ENCODE assay signal across 15 mouse cellular contexts in the genomic region with DNA sequence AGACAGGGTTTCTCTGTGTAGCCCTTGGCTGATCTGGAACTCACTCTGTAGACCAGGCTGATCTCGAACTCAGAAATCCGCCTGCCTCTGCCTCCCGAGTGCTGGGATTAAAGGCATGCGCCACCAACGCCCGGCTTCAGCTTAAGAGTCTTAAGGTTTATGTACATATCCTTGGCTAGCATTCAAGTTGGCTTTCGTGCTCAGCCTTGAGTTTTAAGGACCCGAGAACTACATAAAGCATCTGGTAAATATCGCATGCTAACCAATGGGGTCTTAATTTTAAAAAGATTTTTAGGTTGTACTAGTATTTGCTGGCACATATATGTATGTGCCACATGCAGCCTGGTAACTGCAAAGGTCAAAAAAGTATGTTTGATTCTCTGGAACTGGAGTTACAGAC. TPM values are rescaled to one million over a fixed set of nuclear protein-coding genes. Genes with fewer than 3 reads are reported as not detected.
DNase-seq lines count a peak whose midpoint lies in the region; ATAC-seq and TF ChIP-seq lines count a peak whose summit lies in the region.
"Had no signal": no experiment of that assay in that cellular context is flagged by ENCODE, and none has a peak within 500 bp of the region (broad histone marks: within the 10 kb centered on the region; RNA-seq: fewer than 3 reads in every experiment).

No protein-coding gene starts in this region.

- peak overlapping the region; percentile 95 for H3K4me3 ChIP-seq in erythroblast, embryonic 14.5 days (replicated peaks)
- no peak overlapping the region for H3K4me3 ChIP-seq in kidney, embryonic 15.5 days (replicated peaks)
- peak overlapping the region; percentile 79; the same call in 1 of the 2 replicates for H3K4me3 ChIP-seq in G1E (ENCODE audit: low read depth, low read length)
- H3K4me3 ChIP-seq in liver, embryonic 13.5 days (replicated peaks) = peak overlapping the region; percentile 77

- H3K9me3 ChIP-seq in erythroblast, embryonic 14.5 days (ENCODE audit: control insufficient read depth, low read length) = no peaks in the 10 kb centered on the region
- H3K9me3 ChIP-seq in kidney, embryonic 15.5 days (replicated peaks) = no peaks in the 10 kb centered on the region
- H3K9me3 ChIP-seq in G1E (replicated peaks) = no peaks in the 10 kb centered on the region
- H3K9me3 ChIP-seq in liver, embryonic 13.5 days (replicated peaks) = no peaks in the 10 kb centered on the region
- H3K9me3 ChIP-seq: neural tube, embryonic 12.5 days had no signal

- ATAC-seq in erythroblast, adult 5-6 weeks (replicated peaks; ENCODE audit: low FRiP score, poor library complexity, severe bottlenecking) = no peak
- ATAC-seq in kidney, embryonic 15.5 days (replicated peaks; ENCODE audit: low FRiP score) = no peak
- no peak for ATAC-seq in G1E (ENCODE audit: extremely low read depth, insufficient number of reproducible peaks, low FRiP score, poor library complexity, severe bottlenecking)
- no peak for ATAC-seq in liver, embryonic 13.5 days (ENCODE audit: low read depth)

- H3K4me2 ChIP-seq in kidney, embryonic 15.5 days = peak overlapping the region; percentile 79; the same call in 1 of the 2 replicates
- peak overlapping the region; percentile 92 for H3K4me2 ChIP-seq in liver, embryonic 13.5 days

- H3K27me3 ChIP-seq in erythroblast, embryonic 14.5 days (ENCODE audit: control insufficient read depth) = no peaks in the 10 kb centered on the region
- no peaks in the 10 kb centered on the region for H3K27me3 ChIP-seq in kidney, embryonic 15.5 days
- no peaks in the 10 kb centered on the region for H3K27me3 ChIP-seq in G1E (ENCODE audit: insufficient read depth, low read length)
- H3K27me3 ChIP-seq in liver, embryonic 13.5 days = no peaks in the 10 kb centered on the region
- H3K27me3 ChIP-seq: neural tube, embryonic 12.5 days had no signal

- no peak overlapping the region for H3K9ac ChIP-seq in kidney, embryonic 15.5 days
- H3K9ac ChIP-seq in liver, embryonic 13.5 days = peak overlapping the region; percentile 1; the same call in 1 of the 2 replicates

- no peak for DNase-seq in kidney, postnatal 14 days
- no peak for DNase-seq in G1E (ENCODE audit: low spot score)
- DNase-seq in liver, embryonic 13.5 days = no peak
- DNase-seq in c-Kit-positive CD71-positive TER-119-positive erythroid progenitor cells, embryonic 14.5 days (ENCODE audit: low spot score) = no peak
- no peak for DNase-seq in Muller cell, postnatal 12 days (ENCODE audit: inconsistent ontology term)
- DNase-seq: gastrocnemius, postnatal 25 days; kidney, adult 8-10 months; right cerebral cortex, adult 18-20 months had no signal

- H3K27ac ChIP-seq in kidney, embryonic 15.5 days = no peak overlapping the region
- H3K27ac ChIP-seq in liver, embryonic 13.5 days = no peak overlapping the region
- H3K27ac ChIP-seq: neural tube, embryonic 12.5 days had no signal

- H3K4me1 ChIP-seq in erythroblast, embryonic 14.5 days (ENCODE audit: control insufficient read depth) = peaks cover 88% of the 10 kb centered on the region
- H3K4me1 ChIP-seq in kidney, embryonic 15.5 days = peaks cover 44% of the 10 kb centered on the region
- H3K4me1 ChIP-seq in G1E (ENCODE audit: insufficient read depth, low read depth, low read length) = peaks cover 61% of the 10 kb centered on the region
- H3K4me1 ChIP-seq in liver, embryonic 13.5 days (replicated peaks) = peaks cover 66% of the 10 kb centered on the region

- TF ChIP-seq CTCF in G1E (IDR thresholded peaks at IDR 0.05; ENCODE audit: low read depth, low read length) = no peak

- 89% methylated on average over 9 of the region's 9 CpGs for whole genome bisulfite sequencing in kidney, embryonic 15.5 days
- WGBS in liver, embryonic 13.5 days (ENCODE audit: insufficient replicate concordance) = 90% methylated on average over 9 of the region's 9 CpGs

- H3K36me3 ChIP-seq in erythroblast, embryonic 14.5 days (ENCODE audit: control insufficient read depth) = peaks cover 51% of the 10 kb centered on the region
- H3K36me3 ChIP-seq in kidney, embryonic 15.5 days = peaks cover 27% of the 10 kb centered on the region
- peaks cover 45% of the 10 kb centered on the region for H3K36me3 ChIP-seq in G1E (replicated peaks)
- peaks cover 31% of the 10 kb centered on the region for H3K36me3 ChIP-seq in liver, embryonic 13.5 days

RNA-seq across cellular contexts. Expression of a gene that starts 0.9 kb away (rescaled TPM):
- 1.3 and 1.5 TPM in 2 replicates for polyA plus RNA-seq in erythroblast, embryonic 14.5 days (2012)
- 20.8 and 28.2 TPM in 2 replicates for total RNA-seq in erythroblast, adult 5-6 weeks (2015; ENCODE audit: low replicate concordance)
- total RNA-seq in erythroblast, adult 5-6 weeks (2017; ENCODE audit: low replicate concordance) = 46.0 and 52.7 TPM in 2 replicates
- polyA plus RNA-seq in kidney, embryonic 15.5 days (2015; fragmentation: Nextera tagmentation; extraction: Ambion mirVana) = 62.5 and 65.2 TPM in 2 replicates
- 92.6 and 113 TPM in 2 replicates for total RNA-seq in G1E (2014; fragmentation: Nextera tagmentation)
- total RNA-seq in G1E (2017) = 68.5 and 76.5 TPM in 2 replicates
- polyA plus RNA-seq in G1E (2012) = 17.5 and 17.8 TPM in 2 replicates
- polyA plus RNA-seq in liver, embryonic 13.5 days (2015; fragmentation: Nextera tagmentation; extraction: Ambion mirVana) = 19.3 and 25.5 TPM in 2 replicates

RNA-seq across cellular contexts. Expression of a gene that starts 2.7 kb away (rescaled TPM):
- polyA plus RNA-seq in erythroblast, embryonic 14.5 days (2012) = 0.02 and 0.07 TPM in 2 replicates
- total RNA-seq in erythroblast, adult 5-6 weeks (2015; ENCODE audit: low replicate concordance) = 1.3 and 2.9 TPM in 2 replicates
- 1.3 and 3.9 TPM in 2 replicates for total RNA-seq in erythroblast, adult 5-6 weeks (2017; ENCODE audit: low replicate concordance)
- polyA plus RNA-seq in kidney, embryonic 15.5 days (2015; fragmentation: Nextera tagmentation; extraction: Ambion mirVana) = 11.7 and 13.2 TPM in 2 replicates
- total RNA-seq in G1E (2014; fragmentation: Nextera tagmentation) = 6.8 and 8.6 TPM in 2 replicates
- 7.1 and 8.7 TPM in 2 replicates for total RNA-seq in G1E (2017)
- 2.7 and 3.0 TPM in 2 replicates for polyA plus RNA-seq in G1E (2012)
- 5.5 and 7.7 TPM in 2 replicates for polyA plus RNA-seq in liver, embryonic 13.5 days (2015; fragmentation: Nextera tagmentation; extraction: Ambion mirVana)

RNA-seq across cellular contexts. Expression of a gene that starts 13.2 kb away (rescaled TPM):
- 1.0 and 1.1 TPM in 2 replicates for polyA plus RNA-seq in erythroblast, embryonic 14.5 days (2012)
- total RNA-seq in erythroblast, adult 5-6 weeks (2015; ENCODE audit: low replicate concordance) = 616 and 623 TPM in 2 replicates
- total RNA-seq in erythroblast, adult 5-6 weeks (2017; ENCODE audit: low replicate concordance) = 920 and 955 TPM in 2 replicates
- polyA plus RNA-seq in kidney, embryonic 15.5 days (2015; fragmentation: Nextera tagmentation; extraction: Ambion mirVana) = 0.30 and 0.66 TPM in 2 replicates
- total RNA-seq in G1E (2014; fragmentation: Nextera tagmentation) = 9.4 and 25.5 TPM in 2 replicates
- total RNA-seq in G1E (2017) = 1.8 and 2.1 TPM in 2 replicates
- polyA plus RNA-seq in G1E (2012) = 0.10 and 0.17 TPM in 2 replicates
- polyA plus RNA-seq in liver, embryonic 13.5 days (2015; fragmentation: Nextera tagmentation; extraction: Ambion mirVana) = 21.6 and 24.7 TPM in 2 replicates
- total RNA-seq: adrenal gland, adult 18-20 months; gastrocnemius, postnatal 25 days; megakaryocyte progenitor cell, adult 5-6 weeks had no signal
- polyA plus RNA-seq: cortical plate, adult 2 months had no signal

Comparison
In these comparisons a context has a peak if more than half of its experiments do, and no peak if none do; other contexts are left out.
1. RNA of a gene that starts 13.2 kb away (polyA plus RNA-seq): 21.6 to 24.7 TPM in liver, embryonic 13.5 days; 1.0 to 1.1 TPM in erythroblast, embryonic 14.5 days, 0.30 to 0.66 TPM in kidney, embryonic 15.5 days and 0.10 to 0.17 TPM in G1E; every median in the first group is over 10 times any median in the second.